In genomic region chr17:34744206-34744605, GRCm38 (mm10) we compare ENCODE assay signal across 19 mouse cellular contexts. TPM values are rescaled to one million over a fixed set of nuclear protein-coding genes. Genes with fewer than 3 reads are reported as not detected.
DNase-seq lines count a peak whose midpoint lies in the region; ATAC-seq lines count a peak whose summit lies in the region.
"Had no signal": no experiment of that assay in that cellular context is flagged by ENCODE, and none has a peak within 500 bp of the region (broad histone marks: within the 10 kb centered on the region; RNA-seq: fewer than 3 reads in every experiment).

No protein-coding gene starts in this region.

- no peaks in the 10 kb centered on the region for H3K4me1 ChIP-seq in intestine, embryonic 14.5 days (replicated peaks; ENCODE audit: control insufficient read depth, insufficient read depth, low read length)
- no peaks in the 10 kb centered on the region for H3K4me1 ChIP-seq in intestine, embryonic 15.5 days (replicated peaks)
- H3K4me1 ChIP-seq in liver, embryonic 15.5 days (replicated peaks) = no peaks in the 10 kb centered on the region
- no peaks in the 10 kb centered on the region for H3K4me1 ChIP-seq in liver, embryonic 16.5 days (ENCODE audit: control insufficient read depth, low read depth, low read length)
- H3K4me1 ChIP-seq: embryonic facial prominence, embryonic 12.5 days; forebrain, embryonic 12.5 days; heart, embryonic 13.5 days; hindbrain, embryonic 13.5 days had no signal

- H3K36me3 ChIP-seq in intestine, embryonic 14.5 days (ENCODE audit: control insufficient read depth, insufficient read depth, low read length) = no peaks in the 10 kb centered on the region
- H3K36me3 ChIP-seq in intestine, embryonic 15.5 days = no peaks in the 10 kb centered on the region
- no peaks in the 10 kb centered on the region for H3K36me3 ChIP-seq in liver, embryonic 15.5 days (replicated peaks)
- H3K36me3 ChIP-seq in liver, embryonic 16.5 days (ENCODE audit: control insufficient read depth, insufficient read depth) = no peaks in the 10 kb centered on the region
- H3K36me3 ChIP-seq: embryonic facial prominence, embryonic 12.5 days; forebrain, embryonic 12.5 days; heart, embryonic 13.5 days; hindbrain, embryonic 13.5 days had no signal

- no peak overlapping the region for H3K9ac ChIP-seq in intestine, embryonic 14.5 days (ENCODE audit: low read length)
- H3K9ac ChIP-seq in intestine, embryonic 15.5 days = no peak overlapping the region
- H3K9ac ChIP-seq in liver, embryonic 15.5 days = no peak overlapping the region
- no peak overlapping the region for H3K9ac ChIP-seq in liver, embryonic 16.5 days (ENCODE audit: low read depth, low read length)
- H3K9ac ChIP-seq: embryonic facial prominence, embryonic 12.5 days; forebrain, embryonic 12.5 days; forebrain, postnatal 0 days; heart, embryonic 13.5 days; hindbrain, embryonic 13.5 days had no signal

- DNase-seq in intestine, embryonic 14.5 days (ENCODE audit: low spot score) = peak; percentile 38
- no peak for DNase-seq in liver
- DNase-seq in embryo, embryonic 10 days (ENCODE audit: low spot score) = no peak
- DNase-seq: adrenal gland, adult 8-10 months; adrenal gland, postnatal 36 days; cerebellum, adult 11 months; cerebellum, adult 8-10 months; cerebellum, postnatal 14 days; forebrain, postnatal 0 days; gastrocnemius, postnatal 14 days had no signal

- no peak overlapping the region for H3K4me2 ChIP-seq in intestine, embryonic 14.5 days (ENCODE audit: low read length)
- H3K4me2 ChIP-seq in intestine, embryonic 15.5 days (replicated peaks) = no peak overlapping the region
- no peak overlapping the region for H3K4me2 ChIP-seq in liver, embryonic 15.5 days
- no peak overlapping the region for H3K4me2 ChIP-seq in liver, embryonic 16.5 days (ENCODE audit: low read depth, low read length)
- H3K4me2 ChIP-seq: embryonic facial prominence, embryonic 12.5 days; forebrain, embryonic 12.5 days; heart, embryonic 13.5 days; hindbrain, embryonic 13.5 days had no signal

- H3K4me3 ChIP-seq in intestine, embryonic 14.5 days (ENCODE audit: low read depth, low read length) = no peak overlapping the region
- H3K4me3 ChIP-seq in intestine, embryonic 15.5 days (replicated peaks) = no peak overlapping the region
- H3K4me3 ChIP-seq in liver, embryonic 15.5 days (replicated peaks) = no peak overlapping the region
- H3K4me3 ChIP-seq in liver, embryonic 16.5 days (ENCODE audit: low read depth, low read length) = no peak overlapping the region
- H3K4me3 ChIP-seq: embryonic facial prominence, embryonic 12.5 days; forebrain, embryonic 12.5 days; heart, adult 2 months; heart, embryonic 13.5 days; hindbrain, embryonic 13.5 days had no signal

- ATAC-seq in intestine, embryonic 14.5 days (replicated peaks; ENCODE audit: low FRiP score, low TSS enrichment, low read depth) = no peak
- ATAC-seq in intestine, embryonic 15.5 days = no peak
- ATAC-seq in liver, embryonic 15.5 days (ENCODE audit: insufficient read depth) = peak; percentile 66
- peak; percentile 72 for ATAC-seq in liver, embryonic 16.5 days (ENCODE audit: low read depth)
- ATAC-seq: forebrain, postnatal 0 days; hindbrain, postnatal 0 days had no signal

- no peak overlapping the region for H3K27ac ChIP-seq in intestine, embryonic 14.5 days (ENCODE audit: low read depth)
- no peak overlapping the region for H3K27ac ChIP-seq in intestine, embryonic 15.5 days
- 0 out of 2 replicates have a peak overlapping the region, but pooled peaks have one; percentile 20 for H3K27ac ChIP-seq in liver, embryonic 15.5 days (replicated peaks)
- H3K27ac ChIP-seq in liver, embryonic 16.5 days (ENCODE audit: low read length) = peak overlapping the region; percentile 53; the same call in 1 of the 2 replicates
- H3K27ac ChIP-seq: embryonic facial prominence, embryonic 12.5 days; forebrain, embryonic 12.5 days; heart, adult 2 months; heart, embryonic 13.5 days; hindbrain, embryonic 13.5 days; hindbrain, postnatal 0 days had no signal

- whole genome bisulfite sequencing in intestine, embryonic 14.5 days = 72% methylated on average over 6 of the region's 6 CpGs
- 77% methylated on average over 6 of the region's 6 CpGs for WGBS in intestine, embryonic 15.5 days
- WGBS in liver, embryonic 15.5 days (ENCODE audit: insufficient replicate concordance) = 54% methylated on average over 6 of the region's 6 CpGs
- WGBS in liver, embryonic 16.5 days (ENCODE audit: insufficient replicate concordance) = 52% methylated on average over 6 of the region's 6 CpGs

- H3K27me3 ChIP-seq in intestine, embryonic 14.5 days (replicated peaks; ENCODE audit: control insufficient read depth, insufficient read depth, low read length) = no peaks in the 10 kb centered on the region
- H3K27me3 ChIP-seq in intestine, embryonic 15.5 days (replicated peaks) = no peaks in the 10 kb centered on the region
- no peaks in the 10 kb centered on the region for H3K27me3 ChIP-seq in liver, embryonic 15.5 days
- no peaks in the 10 kb centered on the region for H3K27me3 ChIP-seq in liver, embryonic 16.5 days (ENCODE audit: control insufficient read depth, insufficient read depth, low read depth, low read length)
- H3K27me3 ChIP-seq: embryonic facial prominence, embryonic 12.5 days; heart, embryonic 13.5 days had no signal

- H3K9me3 ChIP-seq in intestine, embryonic 14.5 days (ENCODE audit: control insufficient read depth, low read length) = 0 out of 2 replicates have a peak, but pooled peaks cover 3% of the 10 kb centered on the region
- no peaks in the 10 kb centered on the region for H3K9me3 ChIP-seq in intestine, embryonic 15.5 days
- H3K9me3 ChIP-seq in liver, embryonic 15.5 days (replicated peaks) = no peaks in the 10 kb centered on the region; the same call in 1 of the 2 replicates
- H3K9me3 ChIP-seq in liver, embryonic 16.5 days (replicated peaks; ENCODE audit: control insufficient read depth, low read length) = no peaks in the 10 kb centered on the region

RNA-seq across cellular contexts. Expression of gene C4b, which starts 0.5 kb away (rescaled TPM):
- 0.23 and 0.28 TPM in 2 replicates for polyA plus RNA-seq in intestine, embryonic 14.5 days (2014; fragmentation: Nextera tagmentation; extraction: Ambion mirVana)
- 0.33 and 1.4 TPM in 2 replicates for polyA plus RNA-seq in intestine, embryonic 15.5 days (2015; fragmentation: Nextera tagmentation; extraction: Ambion mirVana)
- polyA plus RNA-seq in liver, embryonic 15.5 days (2015; fragmentation: Nextera tagmentation; extraction: Ambion mirVana) = 9.8 and 17.1 TPM in 2 replicates
- 19.6 and 26.6 TPM in 2 replicates for polyA plus RNA-seq in liver, embryonic 16.5 days (2015; fragmentation: Nextera tagmentation; extraction: Ambion mirVana)
- polyA plus RNA-seq: embryonic facial prominence, embryonic 12.5 days; forebrain, embryonic 12.5 days; hindbrain, embryonic 13.5 days had no signal

Comparison
In these comparisons a context has a peak if more than half of its experiments do, and no peak if none do; other contexts are left out.
1. ATAC-seq: peak in liver, embryonic 15.5 days (single experiment) and liver, embryonic 16.5 days (single experiment); none in intestine, embryonic 14.5 days (single experiment) and intestine, embryonic 15.5 days (single experiment).
2. H3K27ac ChIP-seq: peak in liver, embryonic 15.5 days (single experiment) and liver, embryonic 16.5 days (single experiment); none in intestine, embryonic 14.5 days (single experiment) and intestine, embryonic 15.5 days (single experiment).